Mouse (Mus musculus) neural tube, embryonic 14.5 days (tissue): ENCODE results near the gene Ddah1. TPM values are rescaled to one million over a fixed set of nuclear protein-coding genes. Genes with fewer than 3 reads are reported as not detected.
A peak's percentile ranks its signal among the peaks of the same experiment; 100 is the strongest.

Source experiments
- ATAC-seq: fragments of 200-750 bp; cut with Nextera tagmentation; 2 replicates; pipeline ENCODE4 v1.8.0; 2017; ENCODE audit warnings: low read depth, mild to moderate bottlenecking, moderate TSS enrichment, moderate library complexity
- H3K27ac ChIP-seq: fragments of 300-500 bp; sonication (generic); 2 replicates; pipeline ENCODE4 v1.5.1; 2014; ENCODE audit warnings: low read depth, mild to moderate bottlenecking, control low read depth, low read length, moderate library complexity, mixed read lengths
- H3K27me3 ChIP-seq: fragments of 300-500 bp; sonication (generic); 2 replicates; pipeline ENCODE4 v1.6.1; 2014; ENCODE audit warnings: low read length; ENCODE audit not compliant: control insufficient read depth, insufficient read depth
- H3K36me3 ChIP-seq: fragments of 300-500 bp; sonication (generic); 2 replicates; pipeline ENCODE4 v1.6.1; 2014; ENCODE audit warnings: low read length, mixed read lengths; ENCODE audit not compliant: control insufficient read depth, insufficient read depth
- H3K4me1 ChIP-seq: fragments of 300-500 bp; sonication (generic); 2 replicates; pipeline ENCODE4 v1.6.1; 2014; ENCODE audit warnings: low read length; ENCODE audit not compliant: control insufficient read depth, insufficient read depth
- H3K4me2 ChIP-seq: fragments of 300-500 bp; sonication (generic); 2 replicates; pipeline ENCODE4 v1.6.1; 2014; ENCODE audit warnings: mild to moderate bottlenecking, low read depth, low read length, control low read depth
- H3K4me3 ChIP-seq: fragments of 300-500 bp; sonication (generic); 2 replicates; pipeline ENCODE4 v1.5.1; 2014; ENCODE audit warnings: low read depth, low read length, control low read depth, mixed read lengths
- H3K9ac ChIP-seq: fragments of 300-500 bp; sonication (generic); replicated peaks from 2 replicates; pipeline ENCODE4 v1.6.1; 2014; ENCODE audit warnings: low read depth, mild to moderate bottlenecking, control low read depth, low read length, mixed read lengths
- H3K9me3 ChIP-seq: fragments of 300-500 bp; sonication (generic); 2 replicates; pipeline ENCODE4 v1.6.1; 2016; ENCODE audit warnings: low read length; ENCODE audit not compliant: control insufficient read depth
- WGBS: fragments of 180-500 bp; shearing (Covaris S2); extraction: QIAGEN DNeasy Blood & Tissue Kit; methylation state at CpG from one replicate; pipeline ENCODE4 v1.1.7; 2014; 5-methylcytosine and 5-hydroxymethylcytosine counted together
- polyA plus RNA-seq: library from polyadenylated mRNA; unstranded; fragments of >200 nt; fragmentation: Nextera tagmentation; extraction: Ambion mirVana; gene quantifications from 2 replicates; pipeline ENCODE4 v1.2.1, GENCODE M21; 2014

The Ddah1 gene
- polyA plus RNA-seq, 1 experiment from 2014 or later, result 98.8 TPM

DNA sequence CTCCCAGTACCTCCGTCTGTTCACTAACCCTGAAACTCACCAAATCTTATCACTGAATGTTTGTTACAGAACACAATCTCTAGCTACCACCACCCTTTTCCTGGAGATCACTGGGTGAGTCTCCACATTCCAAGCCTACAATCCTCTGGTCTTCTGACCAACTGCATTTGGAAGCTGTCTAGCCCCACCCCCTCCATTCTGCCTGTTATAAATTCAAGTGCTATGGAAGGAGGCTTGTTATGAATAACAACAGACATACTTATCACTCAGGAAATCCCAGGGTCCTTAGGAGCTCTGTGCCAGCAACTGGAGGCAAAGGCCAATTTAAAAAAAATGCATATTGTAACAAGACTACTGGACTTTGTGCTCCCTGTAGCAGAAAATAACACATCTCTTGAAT is 58.3 kb downstream of the Ddah1 start:
- WGBS, result 90% methylated on average over 1 of the region's 1 CpGs
- Histone ChIP-seq H3K4me1 (no peaks in the 10 kb centered on the region), H3K4me2 (no peak overlapping the region), H3K4me3 (no peak overlapping the region), H3K9ac (no peak overlapping the region), H3K36me3 (no peaks in the 10 kb centered on the region), H3K9me3 (no peaks in the 10 kb centered on the region), H3K27ac (no peak overlapping the region), H3K27me3 (no peaks in the 10 kb centered on the region)
- ATAC-seq, result no peak

DNA sequence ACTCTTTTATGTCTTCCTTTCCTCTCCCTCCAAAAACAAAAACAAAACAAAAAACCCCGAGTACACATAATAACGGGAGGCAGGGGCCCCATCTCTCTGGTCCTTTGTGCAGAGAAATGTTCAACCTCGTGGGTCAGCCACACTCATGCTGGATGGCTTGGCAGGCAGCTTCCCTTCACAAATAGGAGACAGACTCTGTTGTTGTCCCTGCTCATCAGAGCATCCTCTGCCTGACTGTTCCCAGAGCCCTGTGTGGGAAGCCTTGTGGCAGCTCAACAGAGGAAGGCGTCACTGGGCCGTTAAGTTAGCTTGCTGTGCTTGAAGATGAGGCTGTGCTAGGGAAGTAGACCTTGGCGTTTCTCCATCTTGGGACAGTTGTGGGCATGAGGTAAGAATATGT is 58.8 kb downstream of the Ddah1 start:
- Histone ChIP-seq H3K9ac (no peak overlapping the region), H3K4me1 (no peaks in the 10 kb centered on the region), H3K9me3 (no peaks in the 10 kb centered on the region), H3K4me2 (no peak overlapping the region), H3K36me3 (no peaks in the 10 kb centered on the region), H3K27me3 (no peaks in the 10 kb centered on the region), H3K27ac (0 out of 2 replicates have a peak overlapping the region, but pooled peaks have one; percentile 12), H3K4me3 (no peak overlapping the region)
- WGBS, result 49% methylated on average over 6 of the region's 6 CpGs
- peak; percentile 62; the same call in 1 of the 2 replicates for ATAC-seq

DNA sequence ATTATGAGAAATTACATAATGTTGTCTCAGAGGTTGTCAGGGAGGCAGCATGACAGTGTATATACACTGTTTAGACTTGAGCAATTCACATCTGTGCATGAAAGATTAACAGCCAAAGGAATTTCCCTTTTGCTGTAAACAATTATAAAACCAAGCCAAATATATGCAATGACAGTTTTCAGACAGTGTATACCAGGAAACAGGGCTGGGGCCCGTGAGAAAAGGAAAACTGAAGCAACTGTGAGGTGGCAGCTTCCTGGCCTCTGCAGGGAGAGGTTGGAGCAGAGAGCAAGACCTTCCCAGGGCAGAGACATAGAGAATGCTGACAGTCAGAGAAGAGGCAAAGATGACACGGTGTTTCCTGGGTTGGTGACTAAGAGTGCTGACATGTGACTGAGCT is 62.0 kb downstream of the Ddah1 start:
- ATAC-seq, result no peak
- no peak overlapping the region for H3K27ac ChIP-seq
- H3K27me3 ChIP-seq, result no peaks in the 10 kb centered on the region
- H3K9me3 ChIP-seq, result no peaks in the 10 kb centered on the region
- no peak overlapping the region for H3K9ac ChIP-seq
- H3K4me2 ChIP-seq, result no peak overlapping the region
- 0 out of 2 replicates have a peak, but pooled peaks cover 3% of the 10 kb centered on the region for H3K4me1 ChIP-seq
- no peaks in the 10 kb centered on the region for H3K36me3 ChIP-seq
- 72% methylated on average over 2 of the region's 2 CpGs for WGBS
- no peak overlapping the region for H3K4me3 ChIP-seq

DNA sequence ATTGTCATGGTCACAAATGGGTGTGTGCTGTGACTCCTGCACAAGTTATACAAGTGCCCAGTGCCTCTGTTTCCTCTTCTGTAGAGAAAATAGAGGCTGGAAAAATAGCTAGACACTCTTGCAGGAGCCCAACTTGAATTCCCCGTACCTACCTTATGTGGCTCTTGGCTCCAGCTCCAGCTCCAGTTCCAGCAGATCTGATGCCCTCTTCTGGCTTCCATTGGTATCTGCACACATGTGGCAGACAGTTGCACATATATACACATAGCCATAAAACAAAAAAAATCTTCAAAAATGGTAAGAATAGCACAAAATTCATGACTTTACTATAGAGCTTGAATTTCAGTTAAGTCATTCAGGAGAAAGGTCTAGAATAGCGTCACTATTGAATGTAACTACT is 62.5 kb downstream of the Ddah1 start:
- ATAC-seq, result no peak
- no peaks in the 10 kb centered on the region for H3K27me3 ChIP-seq
- WGBS, result 98% methylated on average over 2 of the region's 2 CpGs

DNA sequence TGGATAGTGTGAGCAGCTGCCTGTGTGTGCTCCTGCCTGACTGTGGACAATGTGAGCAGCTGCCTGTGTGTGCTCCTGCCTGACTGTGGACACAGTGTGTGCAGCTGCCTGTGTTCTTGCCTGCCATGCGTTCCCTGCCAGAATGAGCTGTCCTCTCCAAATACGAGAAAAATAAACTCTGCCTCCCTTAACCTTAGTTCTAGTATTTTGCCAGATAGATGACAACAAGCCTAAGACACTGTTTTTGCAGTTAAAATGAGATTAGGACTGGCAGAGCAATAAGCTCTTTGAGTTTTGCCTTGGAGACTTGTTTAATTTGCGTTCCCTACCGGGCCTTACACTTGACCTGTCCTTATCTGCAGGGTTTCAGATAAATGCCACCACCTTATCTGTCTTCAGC is 63.7 kb downstream of the Ddah1 start:
- no peak overlapping the region for H3K4me2 ChIP-seq
- H3K9me3 ChIP-seq, result no peaks in the 10 kb centered on the region
- peaks cover 9% of the 10 kb centered on the region; the same call in 1 of the 2 replicates for H3K4me1 ChIP-seq
- no peak overlapping the region for H3K9ac ChIP-seq
- H3K27me3 ChIP-seq, result no peaks in the 10 kb centered on the region
- 85% methylated on average over 4 of the region's 4 CpGs for WGBS
- no peak overlapping the region for H3K27ac ChIP-seq
- H3K4me3 ChIP-seq, result no peak overlapping the region
- no peak for ATAC-seq
- no peaks in the 10 kb centered on the region for H3K36me3 ChIP-seq

More for the DNA sequence above, 62.5 kb downstream of the Ddah1 start:
- 0 out of 2 replicates have a peak, but pooled peaks cover 6% of the 10 kb centered on the region for H3K4me1 ChIP-seq
- H3K4me2 ChIP-seq, result no peak overlapping the region
- H3K36me3 ChIP-seq, result no peaks in the 10 kb centered on the region
- H3K27ac ChIP-seq, result no peak overlapping the region
- H3K9ac ChIP-seq, result no peak overlapping the region
- no peak overlapping the region for H3K4me3 ChIP-seq
- no peaks in the 10 kb centered on the region for H3K9me3 ChIP-seq

DNA sequence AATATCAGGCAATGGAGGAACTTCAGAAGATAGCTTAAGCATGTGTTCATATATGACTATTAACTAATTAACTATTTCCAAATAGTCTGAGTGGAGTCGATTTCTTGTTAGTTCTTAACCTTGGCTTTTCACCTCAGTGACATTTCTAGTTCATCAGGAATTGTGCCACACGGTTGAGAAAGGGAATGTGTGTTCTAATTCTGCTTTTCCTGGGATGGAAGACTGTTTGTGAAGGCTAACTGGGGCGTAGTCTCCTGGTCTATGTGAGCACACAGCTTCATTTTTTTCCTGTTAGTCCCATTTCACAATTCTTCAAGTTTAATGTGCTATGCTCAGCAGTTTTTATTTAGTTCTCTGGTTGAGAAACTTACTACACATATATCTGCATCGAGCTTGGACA is 65.2 kb downstream of the Ddah1 start:
- Histone ChIP-seq H3K9ac (no peak overlapping the region), H3K4me3 (no peak overlapping the region), H3K27ac (no peak overlapping the region), H3K4me2 (no peak overlapping the region), H3K9me3 (no peaks in the 10 kb centered on the region), H3K27me3 (no peaks in the 10 kb centered on the region), H3K36me3 (no peaks in the 10 kb centered on the region), H3K4me1 (peaks cover 17% of the 10 kb centered on the region; the same call in 1 of the 2 replicates)
- 85% methylated on average over 4 of the region's 4 CpGs for WGBS
- no peak for ATAC-seq

DNA sequence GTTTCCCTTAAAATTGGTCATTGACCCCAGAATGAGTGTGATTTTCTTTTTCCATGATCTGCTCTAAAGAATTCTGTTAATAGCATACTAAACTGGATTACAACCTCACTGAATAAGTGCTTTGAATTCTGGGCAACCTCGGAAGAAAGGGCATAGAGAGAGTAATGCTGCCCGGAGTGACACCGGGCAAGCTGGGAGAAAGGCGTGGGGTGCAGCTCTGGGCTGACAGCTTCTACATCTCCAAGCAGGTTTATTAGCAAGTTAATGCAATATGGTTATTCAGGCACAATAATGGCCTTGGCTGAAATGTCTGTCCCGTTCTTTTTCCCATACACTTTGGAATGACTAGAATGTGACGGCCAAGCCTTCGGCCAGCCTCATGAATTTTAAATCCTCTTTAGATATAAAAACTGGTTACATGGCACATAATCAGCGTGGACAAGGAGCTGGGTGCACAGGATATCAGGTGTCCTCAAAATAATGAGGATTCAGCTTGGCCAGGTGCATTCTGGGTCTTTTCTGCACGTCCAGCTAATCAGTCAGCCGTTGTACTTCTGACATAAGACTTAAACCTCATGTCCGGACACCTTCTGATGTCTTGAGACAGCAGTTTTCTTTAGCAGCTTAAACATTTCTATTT is 67.1 kb downstream of the Ddah1 start:
- 26% methylated on average over 11 of the region's 11 CpGs for WGBS
- H3K36me3 ChIP-seq, result no peaks in the 10 kb centered on the region
- no peaks in the 10 kb centered on the region for H3K9me3 ChIP-seq
- peaks cover 17% of the 10 kb centered on the region; the same call in 1 of the 2 replicates for H3K4me1 ChIP-seq
- 0 out of 2 replicates have a peak, but pooled peaks have one; percentile 10 for ATAC-seq
- H3K27me3 ChIP-seq, result no peaks in the 10 kb centered on the region
- no peak overlapping the region for H3K4me2 ChIP-seq
- H3K9ac ChIP-seq, result no peak overlapping the region
- no peak overlapping the region for H3K27ac ChIP-seq
- no peak overlapping the region for H3K4me3 ChIP-seq

DNA sequence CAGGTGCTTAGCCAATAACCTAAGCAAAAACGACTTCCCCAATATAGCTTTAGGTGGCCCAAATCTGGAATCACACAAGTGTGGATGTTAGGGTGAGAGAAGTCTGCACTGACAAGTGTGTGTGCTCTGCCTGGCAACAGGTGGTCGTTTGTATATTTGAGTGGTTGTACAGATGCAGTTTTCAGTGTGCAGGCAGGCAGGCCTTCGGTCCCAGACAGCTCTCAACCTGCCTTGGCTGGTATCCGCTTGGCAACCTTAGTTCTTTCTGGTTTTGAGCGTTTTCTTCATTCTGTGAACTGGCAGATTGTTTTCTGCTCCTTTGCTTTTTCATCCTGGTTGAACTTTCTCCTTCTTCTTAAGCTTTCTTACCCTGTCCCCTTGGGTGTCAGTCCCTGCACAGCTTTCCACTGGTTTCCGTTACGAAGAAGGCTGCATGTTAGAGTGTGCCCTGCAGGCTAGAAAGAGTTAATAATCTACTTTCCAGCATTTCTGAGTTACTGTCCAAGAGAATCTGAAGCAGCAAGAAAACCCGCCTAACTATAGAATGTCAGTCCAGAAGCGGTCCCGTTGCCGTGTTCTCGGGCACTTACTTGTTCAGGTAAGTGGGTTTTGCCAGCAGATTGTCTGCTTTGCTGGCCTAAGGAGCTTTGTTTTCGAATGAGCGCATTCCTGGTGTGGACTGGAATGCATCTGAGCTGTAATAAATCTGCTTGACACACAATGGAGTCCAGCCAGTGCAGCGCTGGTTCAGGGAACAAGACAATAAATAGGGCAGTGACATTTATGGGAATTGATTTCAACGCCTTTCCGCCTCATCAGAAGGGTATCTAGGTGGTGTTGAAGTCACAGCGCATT is 68.9 kb downstream of the Ddah1 start:
- H3K4me2 ChIP-seq, result peak overlapping the region; percentile 38; the same call in 1 of the 2 replicates
- no peaks in the 10 kb centered on the region for H3K36me3 ChIP-seq
- ATAC-seq, result peak; percentile 84
- H3K27me3 ChIP-seq, result no peaks in the 10 kb centered on the region
- no peaks in the 10 kb centered on the region for H3K9me3 ChIP-seq
- H3K4me3 ChIP-seq, result no peak overlapping the region
- H3K9ac ChIP-seq, result 0 out of 2 replicates have a peak overlapping the region, but pooled peaks have one; percentile 7
- H3K4me1 ChIP-seq, result peaks cover 17% of the 10 kb centered on the region; the same call in 1 of the 2 replicates
- peak overlapping the region; percentile 48 for H3K27ac ChIP-seq
- WGBS, result 16% methylated on average over 18 of the region's 18 CpGs

DNA sequence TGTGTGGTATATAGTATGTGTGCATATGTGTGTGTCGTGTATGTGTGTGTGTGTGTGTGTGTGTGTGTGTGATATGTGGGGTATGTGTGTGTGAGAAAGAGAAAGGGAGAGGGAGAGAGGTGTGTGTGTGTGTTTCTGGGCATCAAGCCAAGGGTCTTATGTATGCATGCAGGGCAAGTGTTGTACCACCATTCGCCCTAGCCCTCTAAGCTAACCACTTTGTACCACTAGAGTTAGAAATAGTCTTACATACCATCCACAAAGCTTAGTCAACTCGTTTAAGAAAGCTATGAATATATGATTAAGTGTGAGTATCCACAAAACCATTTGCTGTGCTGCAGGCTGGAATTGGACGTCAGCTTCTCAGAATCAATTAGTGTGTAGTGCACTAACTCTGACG is 70.4 kb downstream of the Ddah1 start:
- ATAC-seq, result no peak
- H3K36me3 ChIP-seq, result no peaks in the 10 kb centered on the region
- peaks cover 17% of the 10 kb centered on the region; the same call in 1 of the 2 replicates for H3K4me1 ChIP-seq
- H3K4me2 ChIP-seq, result no peak overlapping the region
- no peaks in the 10 kb centered on the region for H3K9me3 ChIP-seq
- no peak overlapping the region for H3K4me3 ChIP-seq
- H3K27ac ChIP-seq, result no peak overlapping the region
- WGBS, result 41% methylated on average over 5 of the region's 5 CpGs
- H3K9ac ChIP-seq, result no peak overlapping the region
- no peaks in the 10 kb centered on the region for H3K27me3 ChIP-seq
